In genomic region chr2:27901525-27902245, GRCm38 (mm10) we compare ENCODE assay signal across 18 mouse cellular contexts. TPM values are rescaled to one million over a fixed set of nuclear protein-coding genes. Genes with fewer than 3 reads are reported as not detected.
DNase-seq lines count a peak whose midpoint lies in the region; ATAC-seq and TF ChIP-seq lines count a peak whose summit lies in the region.
"Had no signal": no experiment of that assay in that cellular context is flagged by ENCODE, and none has a peak within 500 bp of the region (broad histone marks: within the 10 kb centered on the region; RNA-seq: fewer than 3 reads in every experiment).

No protein-coding gene starts in this region.

- H3K9ac ChIP-seq in heart, adult 2 months (ENCODE audit: low read depth, low read length), result no peak overlapping the region
- H3K9ac ChIP-seq in kidney, postnatal 0 days (ENCODE audit: low read depth, low read length), result no peak overlapping the region
- H3K9ac ChIP-seq in embryonic facial prominence, embryonic 14.5 days (ENCODE audit: low read depth, low read length), result no peak overlapping the region
- no peak overlapping the region for H3K9ac ChIP-seq in limb, embryonic 13.5 days
- H3K9ac ChIP-seq: forebrain, embryonic 12.5 days; hindbrain, embryonic 13.5 days had no signal

- H3K4me1 ChIP-seq in heart, embryonic 10.5 days, result peaks cover 54% of the 10 kb centered on the region
- peaks cover 2% of the 10 kb centered on the region for H3K4me1 ChIP-seq in heart, adult 2 months (ENCODE audit: control insufficient read depth, insufficient read depth, low read length)
- no peaks in the 10 kb centered on the region for H3K4me1 ChIP-seq in kidney, postnatal 0 days (replicated peaks; ENCODE audit: insufficient read depth, low read length)
- peaks cover 16% of the 10 kb centered on the region for H3K4me1 ChIP-seq in embryonic facial prominence, embryonic 14.5 days (ENCODE audit: control insufficient read depth, insufficient read depth, low read length)
- peaks cover 71% of the 10 kb centered on the region for H3K4me1 ChIP-seq in limb, embryonic 13.5 days

- no peaks in the 10 kb centered on the region for H3K27me3 ChIP-seq in heart, embryonic 10.5 days (ENCODE audit: insufficient read depth, poor library complexity, severe bottlenecking)
- H3K27me3 ChIP-seq in heart, adult 2 months (ENCODE audit: control insufficient read depth, insufficient read depth, low read length), result no peaks in the 10 kb centered on the region
- H3K27me3 ChIP-seq in kidney, postnatal 0 days (ENCODE audit: insufficient read depth, low read length), result no peaks in the 10 kb centered on the region
- no peaks in the 10 kb centered on the region for H3K27me3 ChIP-seq in embryonic facial prominence, embryonic 14.5 days (replicated peaks; ENCODE audit: control insufficient read depth, insufficient read depth, low read length)
- no peaks in the 10 kb centered on the region for H3K27me3 ChIP-seq in limb, embryonic 13.5 days
- H3K27me3 ChIP-seq: forebrain, embryonic 12.5 days; hindbrain, embryonic 13.5 days had no signal

- H3K36me3 ChIP-seq in heart, embryonic 10.5 days, result no peaks in the 10 kb centered on the region
- no peaks in the 10 kb centered on the region for H3K36me3 ChIP-seq in heart, adult 2 months (ENCODE audit: control insufficient read depth, insufficient read depth, low read length)
- H3K36me3 ChIP-seq in kidney, postnatal 0 days (ENCODE audit: insufficient read depth, low read length), result no peaks in the 10 kb centered on the region
- peaks cover 5% of the 10 kb centered on the region; the same call in 1 of the 2 replicates for H3K36me3 ChIP-seq in embryonic facial prominence, embryonic 14.5 days (ENCODE audit: control insufficient read depth, insufficient read depth, low read length)
- H3K36me3 ChIP-seq in limb, embryonic 13.5 days, result peaks cover 10% of the 10 kb centered on the region; the same call in 1 of the 2 replicates
- H3K36me3 ChIP-seq: forebrain, embryonic 12.5 days; hindbrain, embryonic 13.5 days had no signal

- 34% methylated on average over 9 of the region's 9 CpGs for WGBS in heart, embryonic 10.5 days
- 51% methylated on average over 9 of the region's 9 CpGs for WGBS in heart, adult 2 months
- 67% methylated on average over 9 of the region's 9 CpGs for WGBS in kidney, postnatal 0 days
- WGBS in embryonic facial prominence, embryonic 14.5 days, result 85% methylated on average over 9 of the region's 9 CpGs
- 62% methylated on average over 9 of the region's 9 CpGs for WGBS in limb, embryonic 13.5 days

- no peak for ATAC-seq in kidney, postnatal 0 days (replicated peaks; ENCODE audit: low FRiP score, low read depth)
- no peak for ATAC-seq in embryonic facial prominence, embryonic 14.5 days (ENCODE audit: low read depth)
- ATAC-seq in limb, embryonic 13.5 days (ENCODE audit: low FRiP score, low read depth), result no peak
- ATAC-seq: activated CD4-positive, CD25-positive, alpha-beta regulatory T cell, adult 4 months had no signal

- no peak overlapping the region for H3K4me2 ChIP-seq in kidney, postnatal 0 days (ENCODE audit: low read length)
- H3K4me2 ChIP-seq in embryonic facial prominence, embryonic 14.5 days (ENCODE audit: low read depth, low read length), result no peak overlapping the region
- H3K4me2 ChIP-seq in limb, embryonic 13.5 days (replicated peaks), result peak overlapping the region; percentile 3; the same call in 1 of the 2 replicates
- H3K4me2 ChIP-seq: forebrain, embryonic 12.5 days; hindbrain, embryonic 13.5 days; lung, embryonic 14.5 days had no signal

- H3K27ac ChIP-seq in heart, embryonic 10.5 days, result peak overlapping the region; percentile 18; the same call in 1 of the 2 replicates
- no peak overlapping the region for H3K27ac ChIP-seq in heart, adult 2 months
- H3K27ac ChIP-seq in kidney, postnatal 0 days, result no peak overlapping the region
- 0 out of 2 replicates have a peak overlapping the region, but pooled peaks have one; percentile 28 for H3K27ac ChIP-seq in embryonic facial prominence, embryonic 14.5 days (replicated peaks; ENCODE audit: low read depth, low read length)
- H3K27ac ChIP-seq in limb, embryonic 13.5 days, result peak overlapping the region; percentile 40; the same call in 1 of the 2 replicates
- H3K27ac ChIP-seq: forebrain, embryonic 12.5 days; hindbrain, embryonic 13.5 days had no signal

- no peak overlapping the region for H3K4me3 ChIP-seq in heart, embryonic 10.5 days
- no peak overlapping the region for H3K4me3 ChIP-seq in heart, adult 2 months
- H3K4me3 ChIP-seq in kidney, postnatal 0 days (replicated peaks; ENCODE audit: low read depth, low read length), result no peak overlapping the region
- no peak overlapping the region for H3K4me3 ChIP-seq in embryonic facial prominence, embryonic 14.5 days (ENCODE audit: low read depth, low read length)
- no peak overlapping the region for H3K4me3 ChIP-seq in limb, embryonic 13.5 days
- H3K4me3 ChIP-seq: forebrain, embryonic 12.5 days; hindbrain, embryonic 13.5 days had no signal

- no peak for TF ChIP-seq EP300 in heart, adult 2 months (IDR thresholded peaks at IDR 0.05; ENCODE audit: insufficient read depth, low read depth, low read length)

- TF ChIP-seq POLR2A in heart, adult 2 months (IDR thresholded peaks at IDR 0.05; ENCODE audit: insufficient read depth, low read depth, low read length), result no peak

- no peaks in the 10 kb centered on the region for H3K9me3 ChIP-seq in heart, embryonic 10.5 days
- H3K9me3 ChIP-seq in kidney, postnatal 0 days (replicated peaks; ENCODE audit: low read length), result no peaks in the 10 kb centered on the region
- H3K9me3 ChIP-seq in embryonic facial prominence, embryonic 14.5 days (ENCODE audit: control insufficient read depth, low read length), result no peaks in the 10 kb centered on the region
- no peaks in the 10 kb centered on the region for H3K9me3 ChIP-seq in limb, embryonic 13.5 days
- H3K9me3 ChIP-seq: forebrain, embryonic 12.5 days; hindbrain, embryonic 13.5 days had no signal

- intact Hi-C loops in heart, adult 2 months (cut with DNase I), result no loop called here

- TF ChIP-seq CTCF in heart, adult 2 months (IDR thresholded peaks at IDR 0.05), result no peak
- TF ChIP-seq CTCF in kidney, postnatal 0 days (IDR thresholded peaks at IDR 0.05; ENCODE audit: low read depth), result no peak

- H3K79me2 ChIP-seq in heart, adult 2 months (replicated peaks; ENCODE audit: control insufficient read depth, insufficient read depth, low read length), result no peaks in the 10 kb centered on the region

- DNase-seq in heart, embryonic 10.5 days (ENCODE audit: low spot score), result peak; percentile 83
- DNase-seq in heart, adult 2 months, result no peak
- peak; percentile 6 for DNase-seq in kidney, postnatal 0 days (ENCODE audit: low spot score)
- DNase-seq in kidney, postnatal 25 days, result no peak
- DNase-seq in embryonic facial prominence, embryonic 14.5 days (ENCODE audit: low spot score), result no peak
- no peak for DNase-seq in adrenal gland, adult 18-20 months (ENCODE audit: low spot score in 2 of 2)
- DNase-seq: adrenal gland, postnatal 25 days; cerebellum, adult 8-10 months; kidney, adult 18-20 months; kidney, postnatal 14 days; lung, embryonic 14.5 days; midbrain, embryonic 14.5 days; thymus, adult 2 months had no signal

RNA-seq across cellular contexts. Expression of gene Col5a1, which starts 15.5 kb away (rescaled TPM):
- polyA plus RNA-seq in heart, embryonic 10.5 days (2016; fragmentation: Nextera tagmentation; extraction: Ambion mirVana), result 31.3 and 37.4 TPM in 2 replicates
- total RNA-seq in heart, adult 2 months (2021), result 10 to 100 TPM; 16.0 to 22.9 TPM
- polyA plus RNA-seq in heart, adult 2 months (2012; rRNA removed), result 15.7 and 17.2 TPM in 2 replicates
- polyA plus RNA-seq in kidney, postnatal 0 days (2015; fragmentation: Nextera tagmentation; extraction: Ambion mirVana), result 33.2 and 36.5 TPM in 2 replicates
- 253 and 258 TPM in 2 replicates for polyA plus RNA-seq in embryonic facial prominence, embryonic 14.5 days (2014; fragmentation: Nextera tagmentation; extraction: Ambion mirVana)
- 128 and 133 TPM in 2 replicates for polyA plus RNA-seq in limb, embryonic 13.5 days (2015; fragmentation: Nextera tagmentation; extraction: Ambion mirVana)
- 10 to 100 TPM; 23.8 to 35.6 TPM for total RNA-seq in adrenal gland, adult 18-20 months (2021)
- total RNA-seq: neutrophil, adult 5-6 weeks had no signal
- polyA plus RNA-seq: activated CD4-positive, CD25-positive, alpha-beta regulatory T cell, adult 4 months had no signal

Comparison
In these comparisons a context has a peak if more than half of its experiments do, and no peak if none do; other contexts are left out.
1. DNase-seq: peak in heart, embryonic 10.5 days (single experiment) and kidney, postnatal 0 days (single experiment); none in heart, adult 2 months (0 of 2), kidney, postnatal 25 days (0 of 2), embryonic facial prominence, embryonic 14.5 days (single experiment) and adrenal gland, adult 18-20 months (0 of 2).
2. H3K27ac ChIP-seq: peak in heart, embryonic 10.5 days (single experiment), embryonic facial prominence, embryonic 14.5 days (single experiment) and limb, embryonic 13.5 days (single experiment); none in heart, adult 2 months (single experiment) and kidney, postnatal 0 days (single experiment).